Mouse (Mus musculus): ENCODE data around the gene Psmd13. TPM values are rescaled to one million over a fixed set of nuclear protein-coding genes. Genes with fewer than 3 reads are reported as not detected.
A peak's percentile ranks its signal among the peaks of the same experiment; 100 is the strongest.

Gene Psmd13
- polyA plus RNA-seq, 1 experiment = 251 TPM

GRCm38 (mm10) chr7:140914031-140914690 is 32.4 kb downstream of the Psmd13 start:
- Histone ChIP-seq H3K4me1 (ENCODE audit: control insufficient read depth, insufficient read depth, low read length) (peaks cover 3% of the 10 kb centered on the region), H3K9me3 (replicated peaks; ENCODE audit: control insufficient read depth, insufficient read depth, low read length, poor library complexity, severe bottlenecking) (no peaks in the 10 kb centered on the region), H3K27me3 (ENCODE audit: control insufficient read depth, insufficient read depth, low read length, poor library complexity, severe bottlenecking) (no peaks in the 10 kb centered on the region), H3K4me3 (ENCODE audit: low read depth, low read length) (no peak overlapping the region), H3K9ac (ENCODE audit: low read depth, poor library complexity, severe bottlenecking) (no peak overlapping the region), H3K36me3 (ENCODE audit: control insufficient read depth, insufficient read depth, low read length, poor library complexity, severe bottlenecking) (no peaks in the 10 kb centered on the region), H3K27ac (ENCODE audit: insufficient read depth, low read length) (no peak overlapping the region)
- TF ChIP-seq CTCF (IDR thresholded peaks at IDR 0.05; ENCODE audit: low read depth, low read length) = no peak
- TF ChIP-seq POLR2A (IDR thresholded peaks at IDR 0.05; ENCODE audit: insufficient read depth, low read length) = no peak
- TF ChIP-seq EP300 (IDR thresholded peaks at IDR 0.05; ENCODE audit: insufficient read depth, low read depth, low read length) = no peak

DNA sequence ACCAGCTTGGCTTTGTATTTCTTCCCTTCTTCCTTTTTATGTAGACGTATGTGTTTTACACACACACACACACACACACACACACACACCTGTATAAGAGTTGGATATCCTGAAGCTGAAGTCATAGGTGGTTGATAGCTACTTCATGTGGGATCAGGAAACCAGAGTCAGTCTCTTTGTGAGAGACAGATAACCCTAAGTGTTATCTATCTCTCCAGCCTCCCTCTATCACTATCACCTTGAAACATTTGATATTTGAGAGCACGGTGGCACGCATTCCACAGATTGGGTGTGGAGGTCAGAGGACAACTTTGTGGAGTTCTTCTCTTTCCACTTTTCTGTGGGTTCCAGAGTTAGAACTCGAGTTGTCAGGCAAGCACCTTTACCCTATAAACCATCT is 38.1 kb downstream of the Psmd13 start:
- Histone ChIP-seq H3K27me3 (ENCODE audit: control insufficient read depth, insufficient read depth, low read length, poor library complexity, severe bottlenecking) (no peaks in the 10 kb centered on the region), H3K4me1 (ENCODE audit: control insufficient read depth, insufficient read depth, low read length) (no peaks in the 10 kb centered on the region), H3K9me3 (replicated peaks; ENCODE audit: control insufficient read depth, insufficient read depth, low read length, poor library complexity, severe bottlenecking) (no peaks in the 10 kb centered on the region), H3K36me3 (ENCODE audit: control insufficient read depth, insufficient read depth, low read length, poor library complexity, severe bottlenecking) (no peaks in the 10 kb centered on the region), H3K9ac (ENCODE audit: low read depth, poor library complexity, severe bottlenecking) (no peak overlapping the region), H3K27ac (ENCODE audit: insufficient read depth, low read length) (no peak overlapping the region), H3K4me3 (ENCODE audit: low read depth, low read length) (no peak overlapping the region)
- TF ChIP-seq CTCF (IDR thresholded peaks at IDR 0.05; ENCODE audit: low read depth, low read length) (no peak), POLR2A (IDR thresholded peaks at IDR 0.05; ENCODE audit: insufficient read depth, low read length) (no peak), EP300 (IDR thresholded peaks at IDR 0.05; ENCODE audit: insufficient read depth, low read depth, low read length) (no peak)

DNA sequence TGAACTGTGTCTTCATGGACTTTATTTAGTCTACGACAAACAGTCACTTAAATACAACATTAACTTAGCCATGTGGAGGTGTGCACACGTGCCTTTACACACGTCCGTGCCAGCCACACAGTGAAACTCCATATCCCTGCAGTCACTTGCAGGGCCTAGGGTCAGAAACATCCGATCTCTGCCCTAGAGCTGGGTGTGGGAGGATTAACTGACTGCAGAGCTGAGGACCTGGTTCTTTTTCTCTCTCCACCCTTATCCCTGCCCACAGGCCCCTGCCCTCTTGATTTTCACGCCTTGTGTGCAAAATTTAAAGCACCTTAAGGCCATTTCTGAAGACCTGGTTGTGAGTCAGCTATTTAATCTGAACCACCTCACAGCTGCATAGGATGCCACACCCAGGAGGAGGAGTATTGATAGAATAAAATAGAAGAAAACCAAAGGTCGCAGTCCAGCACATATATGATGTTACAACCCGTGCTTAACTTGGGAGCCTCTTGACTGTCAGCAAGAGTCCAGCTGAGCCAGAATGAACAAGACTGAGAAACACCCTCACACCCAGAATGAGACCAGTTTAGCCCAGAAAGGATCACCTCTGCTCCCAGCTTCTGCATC is 38.8 kb downstream of the Psmd13 start, which contains the start of gene Nlrp6:
TSS of gene Nlrp6 (plus strand) at position 485 of the 612 bp plus-strand sequence.
- Histone ChIP-seq H3K27ac (ENCODE audit: insufficient read depth, low read length) (no peak within 1 kb of the TSS), H3K36me3 (ENCODE audit: control insufficient read depth, insufficient read depth, low read length, poor library complexity, severe bottlenecking) (no peaks in the 10 kb centered on the region), H3K27me3 (ENCODE audit: control insufficient read depth, insufficient read depth, low read length, poor library complexity, severe bottlenecking) (no peaks in the 10 kb centered on the region), H3K9me3 (replicated peaks; ENCODE audit: control insufficient read depth, insufficient read depth, low read length, poor library complexity, severe bottlenecking) (no peaks in the 10 kb centered on the region), H3K9ac (ENCODE audit: low read depth, poor library complexity, severe bottlenecking) (no peak within 1 kb of the TSS), H3K4me3 (ENCODE audit: low read depth, low read length) (no peak within 1 kb of the TSS), H3K4me1 (ENCODE audit: control insufficient read depth, insufficient read depth, low read length) (no peaks in the 10 kb centered on the region)
- TF ChIP-seq CTCF (IDR thresholded peaks at IDR 0.05; ENCODE audit: low read depth, low read length) (no peak), POLR2A (IDR thresholded peaks at IDR 0.05; ENCODE audit: insufficient read depth, low read length) (no peak), EP300 (IDR thresholded peaks at IDR 0.05; ENCODE audit: insufficient read depth, low read depth, low read length) (no peak)

GRCm38 (mm10) chr7:140921225-140921975 is 39.6 kb downstream of the Psmd13 start:
- no peak for TF ChIP-seq POLR2A (IDR thresholded peaks at IDR 0.05; ENCODE audit: insufficient read depth, low read length)
- no peak for TF ChIP-seq CTCF (IDR thresholded peaks at IDR 0.05; ENCODE audit: low read depth, low read length)
- no peak for TF ChIP-seq EP300 (IDR thresholded peaks at IDR 0.05; ENCODE audit: insufficient read depth, low read depth, low read length)
- no peaks in the 10 kb centered on the region for H3K27me3 ChIP-seq (ENCODE audit: control insufficient read depth, insufficient read depth, low read length, poor library complexity, severe bottlenecking)
- no peaks in the 10 kb centered on the region for H3K4me1 ChIP-seq (ENCODE audit: control insufficient read depth, insufficient read depth, low read length)
- no peaks in the 10 kb centered on the region for H3K36me3 ChIP-seq (ENCODE audit: control insufficient read depth, insufficient read depth, low read length, poor library complexity, severe bottlenecking)
- no peak overlapping the region for H3K27ac ChIP-seq (ENCODE audit: insufficient read depth, low read length)
- H3K9me3 ChIP-seq (replicated peaks; ENCODE audit: control insufficient read depth, insufficient read depth, low read length, poor library complexity, severe bottlenecking) = no peaks in the 10 kb centered on the region
- H3K4me3 ChIP-seq (ENCODE audit: low read depth, low read length) = no peak overlapping the region
- H3K9ac ChIP-seq (ENCODE audit: low read depth, poor library complexity, severe bottlenecking) = no peak overlapping the region

- Histone ChIP-seq H3K9ac (ENCODE audit: low read depth, poor library complexity, severe bottlenecking) (peak overlapping the region; percentile 11; the same call in 1 of the 2 replicates), H3K27me3 (ENCODE audit: control insufficient read depth, insufficient read depth, low read length, poor library complexity, severe bottlenecking) (no peaks in the 10 kb centered on the region), H3K36me3 (ENCODE audit: control insufficient read depth, insufficient read depth, low read length, poor library complexity, severe bottlenecking) (no peaks in the 10 kb centered on the region), H3K27ac (ENCODE audit: insufficient read depth, low read length) (no peak overlapping the region), H3K4me3 (ENCODE audit: low read depth, low read length) (peak overlapping the region; percentile 53), H3K4me1 (ENCODE audit: control insufficient read depth, insufficient read depth, low read length) (no peaks in the 10 kb centered on the region), H3K9me3 (replicated peaks; ENCODE audit: control insufficient read depth, insufficient read depth, low read length, poor library complexity, severe bottlenecking) (no peaks in the 10 kb centered on the region)
- TF ChIP-seq EP300 (IDR thresholded peaks at IDR 0.05; ENCODE audit: insufficient read depth, low read depth, low read length) (no peak), CTCF (IDR thresholded peaks at IDR 0.05; ENCODE audit: low read depth, low read length) (no peak), POLR2A (IDR thresholded peaks at IDR 0.05; ENCODE audit: insufficient read depth, low read length) (no peak)
These were observed 40.8 kb downstream of the Psmd13 start for GRCm38 (mm10) chr7:140922398-140923069.
